Mouse (Mus musculus): ENCODE data around the gene Map2k3. TPM values are rescaled to one million over a fixed set of nuclear protein-coding genes. Genes with fewer than 3 reads are reported as not detected.

Map2k3 gene
- total and polyA plus RNA-seq, 3 experiments, result 73.2 to 132 (median 111) TPM

- Histone ChIP-seq H3K4me3 (ENCODE audit: control insufficient read depth in 1 of 2, insufficient read depth in 1 of 2, low read depth in 2 of 2, low read length in 2 of 2) (no peak overlapping the region), H3K27ac (ENCODE audit: control insufficient read depth, low read depth, low read length) (no peak overlapping the region), H3K36me3 (ENCODE audit: control insufficient read depth in 1 of 2, insufficient read depth in 2 of 2, low read length in 2 of 2) (no peaks in the 10 kb centered on the region), H3K79me2 (ENCODE audit: control insufficient read depth, insufficient read depth, low read length, poor library complexity) (no peaks in the 10 kb centered on the region), H3K9ac (ENCODE audit: control insufficient read depth, low read depth, low read length, poor library complexity, severe bottlenecking) (no peak overlapping the region), H3K27me3 (ENCODE audit: control insufficient read depth in 1 of 2, insufficient read depth in 2 of 2, low read length in 2 of 2) (peaks cover 0 to under 1% of the 10 kb centered on the region in 2 experiments; a peak in 2 of 4 replicates), H3K4me1 (ENCODE audit: control insufficient read depth in 1 of 2, insufficient read depth in 2 of 2, low read length in 2 of 2) (no peaks in the 10 kb centered on the region), H3K9me3 (replicated peaks; ENCODE audit: insufficient read depth, low read length) (no peaks in the 10 kb centered on the region)
- no peak for TF ChIP-seq TAL1 (IDR thresholded peaks at IDR 0.05; ENCODE audit: low read length)
- TF ChIP-seq SIN3A (IDR thresholded peaks at IDR 0.05; ENCODE audit: low read length), result no peak
- TF ChIP-seq ETS1 (IDR thresholded peaks at IDR 0.05; ENCODE audit: low read depth, low read length), result no peak
- no peak for TF ChIP-seq MYC (IDR thresholded peaks at IDR 0.05; ENCODE audit: low read depth, low read length)
- no peak for TF ChIP-seq TCF12 (IDR thresholded peaks at IDR 0.05; ENCODE audit: low read depth, low read length)
- no peak for TF ChIP-seq MYB (IDR thresholded peaks at IDR 0.05; ENCODE audit: low read depth, low read length)
- TF ChIP-seq GABPA (IDR thresholded peaks at IDR 0.05; ENCODE audit: low read depth, low read length), result no peak
- no peak for TF ChIP-seq USF2 (IDR thresholded peaks at IDR 0.05; ENCODE audit: borderline replicate concordance in 1 of 2, insufficient read depth in 1 of 2, low read depth in 1 of 2, low read length in 2 of 2)
- TF ChIP-seq CHD1 (IDR thresholded peaks at IDR 0.05; ENCODE audit: low read depth, low read length), result no peak
- TF ChIP-seq HCFC1 (IDR thresholded peaks at IDR 0.05; ENCODE audit: low read depth, low read length), result no peak
- no peak for TF ChIP-seq ELF1 (IDR thresholded peaks at IDR 0.05; ENCODE audit: low read depth, low read length)
- no peak for TF ChIP-seq MXI1 (IDR thresholded peaks at IDR 0.05; ENCODE audit: low read depth, low read length)
- no peak for TF ChIP-seq USF1 (IDR thresholded peaks at IDR 0.05; ENCODE audit: low read depth, low read length)
- TF ChIP-seq ZNF384 (IDR thresholded peaks at IDR 0.05; ENCODE audit: low read depth, low read length), result no peak
- TF ChIP-seq RAD21 (IDR thresholded peaks at IDR 0.05; ENCODE audit: low read depth, low read length), result no peak
- no peak for TF ChIP-seq GATA1 (IDR thresholded peaks at IDR 0.05; ENCODE audit: low read depth, low read length)
- TF ChIP-seq KAT2A (conservative IDR thresholded peaks at IDR 0.05; ENCODE audit: low read depth, low read length), result no peak
- TF ChIP-seq MAX (IDR thresholded peaks at IDR 0.05; ENCODE audit: low read length), result no peak
- no peak for TF ChIP-seq JUND (IDR thresholded peaks at IDR 0.05; ENCODE audit: low read depth, low read length)
- TF ChIP-seq NELFE (IDR thresholded peaks at IDR 0.05; ENCODE audit: low read depth, low read length), result no peak
- DNase-seq (ENCODE audit: low read depth, low spot score), result no peak
Measured at GRCm38 (mm10) chr11:60902486-60902885, 29.3 kb upstream of the Map2k3 start.

GRCm38 (mm10) chr11:60903661-60904061, 28.2 kb upstream of the Map2k3 start:
- Histone ChIP-seq H3K79me2 (ENCODE audit: control insufficient read depth, insufficient read depth, low read length, poor library complexity) (no peaks in the 10 kb centered on the region), H3K36me3 (ENCODE audit: control insufficient read depth in 1 of 2, insufficient read depth in 2 of 2, low read length in 2 of 2) (no peaks in the 10 kb centered on the region), H3K4me1 (ENCODE audit: control insufficient read depth in 1 of 2, insufficient read depth in 2 of 2, low read length in 2 of 2) (no peaks in the 10 kb centered on the region), H3K9ac (ENCODE audit: control insufficient read depth, low read depth, low read length, poor library complexity, severe bottlenecking) (no peak overlapping the region), H3K27me3 (ENCODE audit: control insufficient read depth in 1 of 2, insufficient read depth in 2 of 2, low read length in 2 of 2) (no peaks in the 10 kb centered on the region), H3K4me3 (ENCODE audit: control insufficient read depth in 1 of 2, insufficient read depth in 1 of 2, low read depth in 2 of 2, low read length in 2 of 2) (no peak overlapping the region), H3K27ac (ENCODE audit: control insufficient read depth, low read depth, low read length) (no peak overlapping the region), H3K9me3 (replicated peaks; ENCODE audit: insufficient read depth, low read length) (no peaks in the 10 kb centered on the region)
- TF ChIP-seq ZNF384 (IDR thresholded peaks at IDR 0.05; ENCODE audit: low read depth, low read length) (no peak), TCF12 (IDR thresholded peaks at IDR 0.05; ENCODE audit: low read depth, low read length) (no peak), USF1 (IDR thresholded peaks at IDR 0.05; ENCODE audit: low read depth, low read length) (no peak), GABPA (IDR thresholded peaks at IDR 0.05; ENCODE audit: low read depth, low read length) (no peak), POLR2A (IDR thresholded peaks at IDR 0.05; ENCODE audit: control insufficient read depth in 1 of 2, insufficient read depth in 1 of 2, low read depth in 1 of 2, low read length in 2 of 2, poor library complexity in 1 of 2) (no peak), CHD2 (IDR thresholded peaks at IDR 0.05; ENCODE audit: low read length) (no peak), MEF2A (IDR thresholded peaks at IDR 0.05; ENCODE audit: extremely low read depth, insufficient replicate concordance, low read depth, low read length, poor library complexity, severe bottlenecking) (no peak), NRF1 (IDR thresholded peaks at IDR 0.05; ENCODE audit: insufficient read depth, low read depth, low read length, poor library complexity, severe bottlenecking) (no peak), KAT2A (conservative IDR thresholded peaks at IDR 0.05; ENCODE audit: low read depth, low read length) (no peak), MXI1 (IDR thresholded peaks at IDR 0.05; ENCODE audit: low read depth, low read length) (no peak), MYB (IDR thresholded peaks at IDR 0.05; ENCODE audit: low read depth, low read length) (no peak), CHD1 (IDR thresholded peaks at IDR 0.05; ENCODE audit: low read depth, low read length) (no peak), ZKSCAN1 (IDR thresholded peaks at IDR 0.05; ENCODE audit: low read depth, low read length) (no peak), TBP (IDR thresholded peaks at IDR 0.05; ENCODE audit: low read depth, low read length) (no peak)
- no peak for DNase-seq (ENCODE audit: low read depth, low spot score)
